Mouse (Mus musculus) limb, embryonic 13.5 days (tissue): ENCODE data around the gene Srp9. TPM values are rescaled to one million over a fixed set of nuclear protein-coding genes. Genes with fewer than 3 reads are reported as not detected.

ENCODE experiments used
- ATAC-seq: fragments of 200-750 bp; cut with Nextera tagmentation; 2 replicates; pipeline ENCODE4 v1.8.0; 2017; ENCODE audit warnings: low read depth, moderate number of reproducible peaks, moderate TSS enrichment; ENCODE audit not compliant: low FRiP score
- H3K27ac ChIP-seq: fragments of 300-500 bp; sonication (generic); 2 replicates; pipeline ENCODE4 v1.5.1; 2015; ENCODE audit warnings: inconsistent platforms, mild to moderate bottlenecking, moderate library complexity
- H3K27me3 ChIP-seq: fragments of 300-500 bp; sonication (generic); 2 replicates; pipeline ENCODE4 v1.6.1; 2015; ENCODE audit warnings: mild to moderate bottlenecking, inconsistent platforms
- H3K36me3 ChIP-seq: fragments of 300-500 bp; sonication (generic); 2 replicates; pipeline ENCODE4 v1.6.1; 2015; ENCODE audit warnings: inconsistent platforms, mild to moderate bottlenecking, moderate library complexity
- H3K4me1 ChIP-seq: fragments of 300-500 bp; sonication (generic); 2 replicates; pipeline ENCODE4 v1.6.1; 2015; ENCODE audit warnings: inconsistent platforms
- H3K4me2 ChIP-seq: fragments of 300-500 bp; sonication (generic); replicated peaks from 2 replicates; pipeline ENCODE4 v1.6.1; 2015; ENCODE audit warnings: inconsistent platforms, mild to moderate bottlenecking, moderate library complexity
- H3K4me3 ChIP-seq: fragments of 300-500 bp; sonication (generic); 2 replicates; pipeline ENCODE4 v1.5.1; 2015; ENCODE audit warnings: moderate library complexity, mild to moderate bottlenecking, inconsistent platforms
- H3K9ac ChIP-seq: fragments of 300-500 bp; sonication (generic); 2 replicates; pipeline ENCODE4 v1.6.1; 2015; ENCODE audit warnings: mild to moderate bottlenecking, inconsistent platforms
- H3K9me3 ChIP-seq: fragments of 300-500 bp; sonication (generic); 2 replicates; pipeline ENCODE4 v1.6.1; 2016; ENCODE audit warnings: inconsistent platforms
- whole genome bisulfite sequencing: fragments of 180-500 bp; shearing (Covaris S2); methylation state at CpG from one replicate; pipeline ENCODE4 v1.1.7; 2015; 5-methylcytosine and 5-hydroxymethylcytosine counted together
- polyA plus RNA-seq: library from polyadenylated mRNA; unstranded; fragments of >200 nt; fragmentation: Nextera tagmentation; extraction: Ambion mirVana; gene quantifications from 2 replicates; pipeline ENCODE4 v1.2.1, GENCODE M21; 2015

Srp9 gene
- polyA plus RNA-seq, 1 experiment from 2014 or later = 165 TPM

DNA sequence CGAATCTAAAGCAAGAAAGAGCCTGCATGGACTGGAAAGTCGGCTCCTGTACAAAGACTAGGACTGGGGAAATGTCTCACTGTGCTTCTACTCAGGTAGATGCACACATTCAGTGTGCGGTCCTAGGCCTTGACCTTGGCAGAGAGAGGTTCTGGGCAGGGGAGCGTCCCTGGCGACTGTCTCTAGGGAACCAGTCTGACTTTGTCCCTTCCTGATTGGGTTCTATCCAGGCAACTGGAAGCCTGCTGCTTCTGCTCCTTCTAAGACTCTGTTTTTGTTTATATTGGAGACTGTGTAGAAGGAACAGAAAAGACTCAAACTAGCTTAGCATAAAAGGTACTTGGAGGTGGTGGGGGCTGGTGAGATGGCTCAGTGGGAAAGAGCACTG, 32.1 kb upstream of the Srp9 start:
- 81% methylated on average over 5 of the region's 5 CpGs for whole genome bisulfite sequencing
- Histone ChIP-seq H3K4me2 (no peak overlapping the region), H3K27me3 (no peaks in the 10 kb centered on the region), H3K4me3 (no peak overlapping the region), H3K27ac (no peak overlapping the region), H3K36me3 (no peaks in the 10 kb centered on the region), H3K4me1 (peaks cover 71% of the 10 kb centered on the region), H3K9me3 (no peaks in the 10 kb centered on the region), H3K9ac (no peak overlapping the region)
- no peak for ATAC-seq

DNA sequence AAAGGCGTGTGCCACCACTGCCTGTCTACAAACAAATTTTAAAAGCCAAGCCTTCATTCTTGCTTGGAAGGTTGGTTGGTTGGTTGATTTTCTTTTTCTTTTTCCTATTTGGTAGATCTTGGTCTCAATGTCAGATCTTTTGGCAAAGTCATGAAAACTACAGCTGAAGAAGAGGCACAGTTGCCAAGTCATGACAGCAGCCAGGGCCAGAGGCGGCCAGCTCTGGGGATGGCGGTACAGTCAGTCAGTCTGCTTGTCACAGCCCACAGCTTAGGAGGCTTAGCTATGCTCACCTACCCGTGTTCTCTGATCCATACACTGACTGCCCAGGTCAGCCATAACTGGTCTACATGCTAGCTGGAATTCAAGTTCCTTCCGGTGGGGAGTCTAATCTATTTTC, 31.1 kb upstream of the Srp9 start:
- H3K9ac ChIP-seq = no peak overlapping the region
- H3K4me2 ChIP-seq = no peak overlapping the region
- H3K27ac ChIP-seq = no peak overlapping the region
- peaks cover 65% of the 10 kb centered on the region for H3K4me1 ChIP-seq
- H3K36me3 ChIP-seq = no peaks in the 10 kb centered on the region
- 89% methylated on average over 5 of the region's 5 CpGs for WGBS
- H3K4me3 ChIP-seq = no peak overlapping the region
- H3K9me3 ChIP-seq = no peaks in the 10 kb centered on the region
- no peaks in the 10 kb centered on the region for H3K27me3 ChIP-seq
- ATAC-seq = no peak

DNA sequence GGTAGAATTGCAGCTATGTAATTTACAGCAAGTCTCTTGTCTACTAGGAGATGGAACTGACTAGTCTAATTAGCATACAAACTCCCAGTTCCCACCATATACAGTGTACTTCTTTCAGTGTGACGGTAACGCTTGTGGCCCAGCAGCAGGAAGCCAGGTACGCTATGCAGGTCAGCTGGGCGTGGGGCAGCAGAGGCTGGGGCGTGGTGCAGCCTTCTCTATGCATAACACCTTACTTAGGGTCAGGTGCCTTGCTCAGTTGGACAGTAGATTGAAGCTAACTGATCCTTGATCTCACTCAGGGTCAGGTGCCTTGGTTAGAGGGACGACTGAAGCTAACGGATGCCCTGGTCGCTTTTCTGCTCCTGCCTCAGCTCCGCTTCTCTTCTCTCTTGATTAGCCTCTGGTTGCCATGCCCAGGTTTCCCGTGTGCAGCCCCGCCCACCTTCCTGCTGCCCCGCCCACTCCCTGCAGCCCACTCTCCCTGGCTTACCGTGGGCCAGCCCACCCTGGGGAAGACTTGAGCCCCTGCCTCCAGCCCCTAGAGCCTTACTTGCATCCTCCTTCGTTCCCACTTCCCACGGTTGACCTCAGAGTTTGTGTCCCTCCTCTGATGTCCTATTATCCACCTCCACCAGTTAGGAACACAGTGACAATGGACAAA, 29.9 kb upstream of the Srp9 start:
- Histone ChIP-seq H3K27ac (no peak overlapping the region), H3K4me1 (peaks cover 63% of the 10 kb centered on the region), H3K4me2 (0 out of 2 replicates have a peak overlapping the region, but pooled peaks have one; percentile 25), H3K27me3 (no peaks in the 10 kb centered on the region), H3K9ac (no peak overlapping the region), H3K9me3 (no peaks in the 10 kb centered on the region), H3K36me3 (no peaks in the 10 kb centered on the region), H3K4me3 (no peak overlapping the region)
- no peak for ATAC-seq
- 35% methylated on average over 15 of the region's 15 CpGs for WGBS

- Histone ChIP-seq H3K4me1 (peaks cover 56% of the 10 kb centered on the region), H3K36me3 (no peaks in the 10 kb centered on the region), H3K9me3 (no peaks in the 10 kb centered on the region), H3K27me3 (no peaks in the 10 kb centered on the region), H3K9ac (no peak overlapping the region), H3K4me2 (peak overlapping the region; percentile 44), H3K4me3 (no peak overlapping the region), H3K27ac (peak overlapping the region; percentile 22; the same call in 1 of the 2 replicates)
- WGBS = 20% methylated on average over 10 of the region's 10 CpGs
- ATAC-seq = peak; percentile 60
Observed at GRCm38 (mm10) chr1:182095240-182095741, 29.2 kb upstream of the Srp9 start.

DNA sequence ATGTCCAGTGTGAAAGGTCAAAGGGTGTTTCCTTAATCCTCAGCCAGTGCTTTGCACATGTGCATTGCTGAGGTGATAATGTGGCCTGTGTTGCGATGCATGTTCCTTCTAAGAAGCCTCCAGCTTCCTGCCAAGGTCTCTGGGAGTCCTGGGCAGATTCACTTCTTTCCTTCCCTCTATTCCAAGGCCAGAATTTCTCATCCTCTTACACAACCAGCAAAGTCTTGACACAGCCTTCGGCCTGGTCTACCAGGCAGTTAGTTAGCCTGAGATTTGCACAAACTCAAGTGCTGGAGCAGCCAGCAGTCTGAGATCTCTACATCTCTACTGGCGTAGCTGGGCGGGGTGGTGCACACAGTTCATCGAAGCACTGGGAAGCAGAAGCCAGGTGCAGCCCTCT, 27.8 kb upstream of the Srp9 start:
- ATAC-seq = no peak
- WGBS = 72% methylated on average over 5 of the region's 5 CpGs
- peaks cover 46% of the 10 kb centered on the region for H3K4me1 ChIP-seq
- H3K36me3 ChIP-seq = no peaks in the 10 kb centered on the region
- no peaks in the 10 kb centered on the region for H3K9me3 ChIP-seq
- no peak overlapping the region for H3K4me2 ChIP-seq
- no peaks in the 10 kb centered on the region for H3K27me3 ChIP-seq
- H3K27ac ChIP-seq = no peak overlapping the region
- H3K4me3 ChIP-seq = no peak overlapping the region
- H3K9ac ChIP-seq = no peak overlapping the region

DNA sequence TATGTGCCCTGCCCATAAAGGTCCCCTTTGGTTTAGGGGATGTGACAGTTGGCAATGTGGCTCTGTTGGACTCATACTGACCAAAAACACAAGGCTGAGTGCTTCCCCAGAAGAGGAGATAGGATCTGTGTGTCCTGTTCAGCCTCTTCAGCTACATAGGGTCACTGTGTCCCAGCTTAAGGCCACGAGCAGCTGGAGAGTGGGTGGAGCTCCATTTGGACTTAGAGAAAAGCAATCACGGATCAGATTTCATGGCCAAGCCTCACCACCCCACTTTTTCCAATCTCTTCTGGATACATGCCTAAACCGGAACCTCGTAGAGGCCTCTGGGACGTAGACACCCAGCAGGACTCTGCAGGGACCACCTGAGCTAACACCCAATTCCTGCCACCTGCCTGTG, 25.5 kb upstream of the Srp9 start:
- Histone ChIP-seq H3K27me3 (no peaks in the 10 kb centered on the region), H3K27ac (no peak overlapping the region), H3K9ac (no peak overlapping the region), H3K4me3 (no peak overlapping the region), H3K4me2 (no peak overlapping the region), H3K9me3 (no peaks in the 10 kb centered on the region), H3K4me1 (peaks cover 53% of the 10 kb centered on the region), H3K36me3 (no peaks in the 10 kb centered on the region)
- no peak for ATAC-seq
- 28% methylated on average over 5 of the region's 5 CpGs for WGBS

- Histone ChIP-seq H3K4me3 (no peak overlapping the region), H3K9ac (no peak overlapping the region), H3K36me3 (no peaks in the 10 kb centered on the region), H3K4me2 (no peak overlapping the region), H3K4me1 (peaks cover 48% of the 10 kb centered on the region), H3K27ac (no peak overlapping the region), H3K9me3 (no peaks in the 10 kb centered on the region), H3K27me3 (no peaks in the 10 kb centered on the region)
- no peak for ATAC-seq
- 62% methylated on average over 3 of the region's 3 CpGs for WGBS
Observed at GRCm38 (mm10) chr1:182100403-182100802, 24.1 kb upstream of the Srp9 start.

DNA sequence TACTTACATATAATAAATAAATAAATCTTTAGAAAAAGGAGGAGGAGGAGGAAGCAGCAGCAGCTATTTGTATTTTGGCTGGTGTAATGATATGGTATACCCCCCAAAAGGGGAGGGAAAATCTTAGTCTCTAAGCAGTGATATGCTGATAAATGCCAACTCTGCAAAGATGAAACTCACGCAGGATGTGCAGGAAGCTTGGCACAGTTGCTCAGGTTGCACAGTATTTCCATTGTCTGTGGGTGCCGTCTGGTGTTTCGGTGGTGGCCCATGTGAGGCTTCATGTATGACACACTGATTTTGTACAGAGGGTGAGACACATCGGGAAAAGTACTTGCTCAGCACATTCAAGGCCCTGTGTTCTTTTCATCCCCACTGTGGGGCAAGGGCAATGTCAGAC, 23.1 kb upstream of the Srp9 start:
- Histone ChIP-seq H3K4me1 (peaks cover 45% of the 10 kb centered on the region), H3K9me3 (no peaks in the 10 kb centered on the region), H3K36me3 (no peaks in the 10 kb centered on the region), H3K4me3 (no peak overlapping the region), H3K9ac (no peak overlapping the region; the same call in 1 of the 2 replicates), H3K27me3 (no peaks in the 10 kb centered on the region), H3K4me2 (no peak overlapping the region), H3K27ac (no peak overlapping the region)
- 63% methylated on average over 4 of the region's 4 CpGs for WGBS
- ATAC-seq = no peak

GRCm38 (mm10) chr1:182102706-182103105, 21.8 kb upstream of the Srp9 start:
- Histone ChIP-seq H3K4me3 (no peak overlapping the region), H3K27me3 (no peaks in the 10 kb centered on the region), H3K4me1 (peaks cover 44% of the 10 kb centered on the region), H3K36me3 (no peaks in the 10 kb centered on the region), H3K27ac (no peak overlapping the region), H3K9ac (no peak overlapping the region), H3K9me3 (no peaks in the 10 kb centered on the region), H3K4me2 (no peak overlapping the region)
- ATAC-seq = no peak

DNA sequence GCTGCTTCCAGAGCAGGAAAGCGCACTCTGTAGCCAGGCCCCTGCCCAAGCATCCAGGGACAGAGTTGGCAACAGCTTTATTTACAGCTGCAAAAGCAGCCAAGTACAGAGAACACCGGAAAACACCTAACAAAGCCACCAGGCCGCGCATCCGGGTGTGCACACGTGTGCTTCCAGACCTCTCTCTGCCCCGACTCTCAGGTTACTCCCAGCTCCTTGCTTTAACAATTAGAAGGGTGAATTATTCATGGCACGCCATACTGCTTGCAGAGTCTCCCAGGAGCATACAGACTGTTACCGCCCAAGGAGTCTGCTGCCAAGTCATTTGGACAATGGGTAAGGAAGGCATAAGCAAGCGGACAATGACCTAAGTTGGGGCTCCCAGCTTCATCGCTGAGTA, 21.1 kb upstream of the Srp9 start:
- Histone ChIP-seq H3K4me2 (no peak overlapping the region), H3K4me3 (no peak overlapping the region), H3K27ac (no peak overlapping the region), H3K36me3 (no peaks in the 10 kb centered on the region), H3K9ac (no peak overlapping the region), H3K9me3 (no peaks in the 10 kb centered on the region), H3K27me3 (no peaks in the 10 kb centered on the region), H3K4me1 (peaks cover 50% of the 10 kb centered on the region)
- ATAC-seq = no peak
- WGBS = 76% methylated on average over 11 of the region's 11 CpGs

GRCm38 (mm10) chr1:182105023-182105422, 19.5 kb upstream of the Srp9 start:
- Histone ChIP-seq H3K4me2 (no peak overlapping the region), H3K36me3 (no peaks in the 10 kb centered on the region), H3K4me3 (no peak overlapping the region), H3K4me1 (peaks cover 43% of the 10 kb centered on the region), H3K27ac (no peak overlapping the region), H3K9ac (no peak overlapping the region), H3K9me3 (no peaks in the 10 kb centered on the region), H3K27me3 (no peaks in the 10 kb centered on the region)
- WGBS = 51% methylated on average over 3 of the region's 3 CpGs
- ATAC-seq = no peak

- Histone ChIP-seq H3K27me3 (no peaks in the 10 kb centered on the region), H3K27ac (no peak overlapping the region), H3K4me2 (no peak overlapping the region), H3K4me3 (no peak overlapping the region), H3K9ac (no peak overlapping the region), H3K9me3 (no peaks in the 10 kb centered on the region), H3K36me3 (no peaks in the 10 kb centered on the region), H3K4me1 (peaks cover 56% of the 10 kb centered on the region)
- 78% methylated on average over 9 of the region's 9 CpGs for WGBS
- no peak for ATAC-seq
Observed at GRCm38 (mm10) chr1:182107251-182107650, 17.3 kb upstream of the Srp9 start.
